Mouse (Mus musculus): ENCODE measurements around the gene Txn1. TPM values are rescaled to one million over a fixed set of nuclear protein-coding genes. Genes with fewer than 3 reads are reported as not detected.
A peak's percentile ranks its signal among the peaks of the same experiment; 100 is the strongest.

Gene Txn1
- polyA plus RNA-seq, 1 experiment = 107 TPM

DNA sequence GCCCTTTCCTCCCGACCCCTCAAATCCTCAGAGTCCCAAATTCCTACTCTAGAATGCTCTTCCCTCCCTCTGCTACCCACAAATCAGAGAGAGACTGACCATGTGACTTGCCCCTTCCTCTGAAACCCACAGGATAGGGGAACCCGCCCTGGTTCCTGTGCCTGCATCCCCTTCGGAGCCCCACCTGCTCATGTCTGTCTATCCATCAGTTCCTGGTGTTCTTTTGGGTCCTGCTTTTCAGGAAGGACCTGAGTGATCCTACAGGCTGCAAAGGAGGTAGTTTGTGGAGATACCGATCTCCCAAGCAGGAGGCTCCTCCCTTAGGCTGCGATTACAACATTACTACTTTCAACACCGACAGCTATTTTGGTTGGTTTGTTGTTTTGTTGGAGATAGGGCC is 47.4 kb downstream of the Txn1 start:
- H3K4me3 ChIP-seq (ENCODE audit: insufficient read depth, low read length) = no peak overlapping the region
- H3K27ac ChIP-seq (ENCODE audit: insufficient read depth, low read length) = no peak overlapping the region
- TF ChIP-seq CTCF (IDR thresholded peaks at IDR 0.05; ENCODE audit: extremely low read depth, insufficient read depth, low read length) (no peak), POLR2A (IDR thresholded peaks at IDR 0.05; ENCODE audit: extremely low read depth, insufficient read depth, low read length) (no peak)
- no peaks in the 10 kb centered on the region for H3K4me1 ChIP-seq (ENCODE audit: control insufficient read depth, insufficient read depth, low read length)

DNA sequence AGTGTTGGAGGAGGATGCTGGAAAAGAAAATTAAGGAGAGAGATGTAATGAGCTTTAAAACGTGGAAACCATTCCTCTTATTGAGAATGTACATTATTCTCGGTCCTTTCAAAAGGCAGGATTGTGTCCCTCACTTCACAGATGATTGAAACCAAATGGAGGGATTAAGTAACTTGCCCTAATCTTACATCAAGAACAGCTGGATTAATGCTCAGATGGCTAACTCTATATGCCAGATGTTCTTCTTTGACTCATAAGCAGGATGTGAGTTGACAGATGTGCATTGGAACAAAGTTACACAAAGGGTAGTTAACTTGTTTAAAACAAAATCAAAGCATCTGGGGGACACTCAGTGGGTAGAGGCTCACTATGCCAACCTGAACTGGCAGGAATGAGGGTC is 49.5 kb downstream of the Txn1 start:
- Histone ChIP-seq H3K4me3 (ENCODE audit: insufficient read depth, low read length) (no peak overlapping the region), H3K4me1 (ENCODE audit: control insufficient read depth, insufficient read depth, low read length) (no peaks in the 10 kb centered on the region), H3K27ac (ENCODE audit: insufficient read depth, low read length) (no peak overlapping the region)
- TF ChIP-seq POLR2A (IDR thresholded peaks at IDR 0.05; ENCODE audit: extremely low read depth, insufficient read depth, low read length) (no peak), CTCF (IDR thresholded peaks at IDR 0.05; ENCODE audit: extremely low read depth, insufficient read depth, low read length) (no peak)

DNA sequence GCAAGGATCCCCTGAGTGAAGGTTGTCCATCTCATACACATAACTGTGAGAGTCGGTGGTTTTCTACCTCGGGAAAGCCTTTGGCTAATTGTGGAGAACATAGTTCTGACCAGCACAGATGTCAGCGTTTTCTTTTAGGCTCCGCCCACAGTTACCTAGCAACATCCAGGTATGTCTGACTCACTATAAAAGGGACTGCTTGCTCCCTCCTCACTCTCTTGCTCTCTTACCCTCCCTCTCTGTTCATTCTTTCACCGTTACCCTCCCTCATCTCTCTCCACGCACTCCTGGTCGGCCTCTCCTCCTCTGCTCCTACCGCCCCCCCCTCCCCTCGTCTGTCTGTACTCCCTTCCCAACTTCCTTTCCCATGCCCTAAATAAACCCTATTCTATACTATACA is 51.6 kb downstream of the Txn1 start:
- Histone ChIP-seq H3K4me3 (ENCODE audit: insufficient read depth, low read length) (no peak overlapping the region), H3K4me1 (ENCODE audit: control insufficient read depth, insufficient read depth, low read length) (no peaks in the 10 kb centered on the region), H3K27ac (ENCODE audit: insufficient read depth, low read length) (no peak overlapping the region)
- TF ChIP-seq CTCF (IDR thresholded peaks at IDR 0.05; ENCODE audit: extremely low read depth, insufficient read depth, low read length) (no peak), POLR2A (IDR thresholded peaks at IDR 0.05; ENCODE audit: extremely low read depth, insufficient read depth, low read length) (no peak)

DNA sequence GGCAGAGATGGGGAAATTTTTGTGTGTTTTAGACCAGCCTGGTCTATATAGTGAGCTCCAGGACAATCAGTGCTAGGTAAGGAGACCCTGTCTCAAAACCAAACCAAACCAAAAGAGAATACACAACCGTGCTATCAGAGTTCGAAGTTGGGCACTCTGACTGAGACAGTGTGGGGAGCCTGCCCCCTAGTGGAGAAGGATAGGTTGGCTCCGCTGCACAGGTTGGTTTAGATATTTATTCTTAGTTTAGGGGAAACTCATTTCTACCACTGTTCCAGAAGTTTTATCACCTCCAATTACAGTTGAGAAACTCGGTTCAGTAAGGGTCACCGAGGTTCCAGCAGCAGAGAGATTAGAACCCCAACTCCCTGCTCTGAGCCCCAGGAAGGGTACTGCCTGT is 52.0 kb downstream of the Txn1 start:
- H3K4me1 ChIP-seq (ENCODE audit: control insufficient read depth, insufficient read depth, low read length) = no peaks in the 10 kb centered on the region
- TF ChIP-seq CTCF (IDR thresholded peaks at IDR 0.05; ENCODE audit: extremely low read depth, insufficient read depth, low read length) (peak; percentile 90), POLR2A (IDR thresholded peaks at IDR 0.05; ENCODE audit: extremely low read depth, insufficient read depth, low read length) (no peak)

DNA sequence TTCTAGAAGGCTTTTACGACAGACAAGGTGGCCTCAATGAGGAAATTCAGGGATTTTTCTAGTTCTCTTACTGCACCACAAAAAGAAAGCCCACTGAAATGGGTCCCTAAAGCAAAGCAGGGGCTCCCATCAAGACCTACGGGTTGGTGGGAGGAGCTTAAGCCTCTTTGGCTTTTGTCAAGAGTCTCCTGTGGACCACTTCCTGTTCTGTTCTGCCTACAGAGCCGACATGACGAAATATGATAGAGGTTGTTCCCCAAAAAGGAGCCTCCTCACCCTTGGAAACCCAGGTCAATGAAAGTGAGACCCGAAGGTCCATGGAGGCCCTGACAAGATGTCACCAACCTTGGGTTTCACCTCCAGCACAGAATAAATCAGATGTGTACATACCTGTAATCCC is 53.6 kb downstream of the Txn1 start:
- Histone ChIP-seq H3K4me3 (ENCODE audit: insufficient read depth, low read length) (no peak overlapping the region), H3K4me1 (ENCODE audit: control insufficient read depth, insufficient read depth, low read length) (no peaks in the 10 kb centered on the region), H3K27ac (ENCODE audit: insufficient read depth, low read length) (no peak overlapping the region)
- TF ChIP-seq POLR2A (IDR thresholded peaks at IDR 0.05; ENCODE audit: extremely low read depth, insufficient read depth, low read length) (no peak), CTCF (IDR thresholded peaks at IDR 0.05; ENCODE audit: extremely low read depth, insufficient read depth, low read length) (no peak)

More for the DNA sequence above, 52.0 kb downstream of the Txn1 start:
- no peak overlapping the region for H3K27ac ChIP-seq (ENCODE audit: insufficient read depth, low read length)
- H3K4me3 ChIP-seq (ENCODE audit: insufficient read depth, low read length) = no peak overlapping the region

DNA sequence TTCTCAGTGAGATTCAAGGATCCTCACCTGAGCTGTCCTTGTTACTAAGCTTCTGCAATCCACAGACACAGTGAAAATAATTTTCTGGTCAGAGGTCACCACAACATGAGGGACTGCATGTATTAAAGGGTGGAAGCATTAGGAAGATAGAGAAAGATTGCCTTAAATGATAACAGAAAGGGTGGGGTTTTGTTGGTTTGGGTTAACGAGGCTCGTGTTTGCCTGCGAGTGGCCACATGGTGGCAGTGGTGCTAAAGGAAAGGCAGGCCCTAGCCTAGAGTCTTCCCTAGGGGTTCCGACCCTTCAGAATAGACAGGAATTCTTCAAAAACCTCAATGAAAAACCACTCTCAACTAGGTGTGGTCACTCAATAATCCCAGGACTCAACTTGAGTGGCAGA is 55.0 kb downstream of the Txn1 start:
- no peak overlapping the region for H3K4me3 ChIP-seq (ENCODE audit: insufficient read depth, low read length)
- H3K27ac ChIP-seq (ENCODE audit: insufficient read depth, low read length) = no peak overlapping the region
- TF ChIP-seq POLR2A (IDR thresholded peaks at IDR 0.05; ENCODE audit: extremely low read depth, insufficient read depth, low read length) (no peak), CTCF (IDR thresholded peaks at IDR 0.05; ENCODE audit: extremely low read depth, insufficient read depth, low read length) (peak; percentile 81)
- no peaks in the 10 kb centered on the region for H3K4me1 ChIP-seq (ENCODE audit: control insufficient read depth, insufficient read depth, low read length)

DNA sequence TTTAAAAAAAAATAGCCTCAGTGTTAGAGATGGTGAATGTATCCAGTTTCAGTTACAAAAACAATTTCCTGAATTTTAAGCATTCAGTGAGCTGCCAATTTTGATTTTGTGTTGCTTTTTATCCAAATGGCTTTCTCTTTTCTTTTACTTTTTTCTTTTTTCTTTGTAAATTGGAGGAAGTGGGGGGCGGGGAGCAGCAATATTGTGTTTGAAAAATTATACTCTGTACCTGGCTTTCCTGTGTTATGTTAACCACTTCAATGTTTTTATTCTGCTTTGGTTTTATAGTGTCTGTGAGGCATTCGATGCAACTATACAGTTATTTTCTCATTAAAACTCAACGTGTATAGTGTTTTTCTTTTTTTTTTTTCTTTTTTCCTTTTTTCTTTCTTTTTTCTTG is 59.6 kb downstream of the Txn1 start:
- H3K4me1 ChIP-seq (ENCODE audit: control insufficient read depth, insufficient read depth, low read length) = no peaks in the 10 kb centered on the region
- H3K27ac ChIP-seq (ENCODE audit: insufficient read depth, low read length) = no peak overlapping the region
- no peak overlapping the region for H3K4me3 ChIP-seq (ENCODE audit: insufficient read depth, low read length)
- TF ChIP-seq CTCF (IDR thresholded peaks at IDR 0.05; ENCODE audit: extremely low read depth, insufficient read depth, low read length) (no peak), POLR2A (IDR thresholded peaks at IDR 0.05; ENCODE audit: extremely low read depth, insufficient read depth, low read length) (no peak)

DNA sequence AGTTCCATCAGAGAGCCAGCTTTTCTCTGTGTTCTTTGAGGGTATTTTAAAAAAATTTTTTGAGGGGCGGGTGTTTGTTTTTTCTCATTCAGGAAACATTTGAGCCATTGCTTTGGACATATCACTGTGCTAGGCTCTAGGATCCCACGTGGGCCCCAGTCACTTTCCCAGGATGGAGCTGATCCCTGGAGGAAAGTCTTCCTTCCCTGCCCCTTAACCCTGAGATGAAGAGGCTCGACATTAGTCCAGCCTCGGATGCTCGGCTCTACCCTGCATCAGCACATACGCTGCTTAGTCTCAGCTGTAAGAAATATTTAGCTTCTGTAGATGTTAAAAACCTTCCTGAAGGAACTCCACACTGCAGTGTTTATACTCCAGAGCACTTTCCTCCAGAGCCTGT is 60.3 kb downstream of the Txn1 start:
- Histone ChIP-seq H3K4me3 (ENCODE audit: insufficient read depth, low read length) (no peak overlapping the region), H3K4me1 (ENCODE audit: control insufficient read depth, insufficient read depth, low read length) (no peaks in the 10 kb centered on the region), H3K27ac (ENCODE audit: insufficient read depth, low read length) (no peak overlapping the region)
- no peak for TF ChIP-seq POLR2A (IDR thresholded peaks at IDR 0.05; ENCODE audit: extremely low read depth, insufficient read depth, low read length)
- no peak for TF ChIP-seq CTCF (IDR thresholded peaks at IDR 0.05; ENCODE audit: extremely low read depth, insufficient read depth, low read length)

DNA sequence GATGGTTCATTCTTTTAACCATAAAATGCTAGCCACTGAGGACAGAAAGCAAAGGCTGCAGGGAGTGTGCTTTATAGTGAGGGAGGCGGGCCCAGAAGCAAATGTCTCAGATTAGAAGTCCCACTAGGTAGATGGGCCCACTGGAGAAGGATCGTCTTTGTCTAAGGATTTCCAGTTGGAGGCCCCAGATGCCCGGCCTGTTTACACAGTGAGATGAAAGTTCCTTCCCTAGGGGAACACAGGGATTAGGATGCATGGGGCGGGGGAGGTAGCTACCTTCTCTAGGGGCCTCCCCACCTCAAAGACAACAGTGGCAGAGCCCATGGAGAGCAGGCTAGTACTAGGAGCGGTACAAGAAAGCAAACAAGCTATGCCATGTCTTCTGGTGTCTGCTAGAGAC is 61.1 kb downstream of the Txn1 start:
- H3K4me3 ChIP-seq (ENCODE audit: insufficient read depth, low read length) = no peak overlapping the region
- no peak overlapping the region for H3K27ac ChIP-seq (ENCODE audit: insufficient read depth, low read length)
- no peak for TF ChIP-seq CTCF (IDR thresholded peaks at IDR 0.05; ENCODE audit: extremely low read depth, insufficient read depth, low read length)
- no peak for TF ChIP-seq POLR2A (IDR thresholded peaks at IDR 0.05; ENCODE audit: extremely low read depth, insufficient read depth, low read length)
- no peaks in the 10 kb centered on the region for H3K4me1 ChIP-seq (ENCODE audit: control insufficient read depth, insufficient read depth, low read length)

Other genes starting within 250 kb of the Txn1 start
- gene Akap2, start 238.8 kb downstream of the Txn1 start, polyA plus RNA-seq (2012; rRNA removed) = 20.8 and 23.0 TPM in 2 replicates
- gene D630039A03Rik, start 40.1 kb downstream of the Txn1 start, polyA plus RNA-seq (2012; rRNA removed) = 0.27 and 0.32 TPM in 2 replicates
- gene Txndc8, start 52.7 kb upstream of the Txn1 start, polyA plus RNA-seq (2012; rRNA removed) = not detected in 2 replicates